Mouse (Mus musculus) induced T-regulatory cell, adult 2 months (primary cell): ENCODE results near the gene Spg11.
"Not testable (repeated sequence)": the region's sequence is repeated elsewhere in the genome, so short reads cannot be mapped to it uniquely, and the experiment has no call there.

ENCODE experiments used
- DNase-seq: peaks from one replicate; pipeline ENCODE4 v3.0.0-alpha.2; 2012; ENCODE audit warnings: low read depth

The Spg11 gene

GRCm38 (mm10) chr2:122065200-122065969 lies 52.8 kb downstream of the Spg11 start:
- no peak for DNase-seq

- DNase-seq: no peak
Observed at GRCm38 (mm10) chr2:122059365-122060115, 58.6 kb downstream of the Spg11 start.

GRCm38 (mm10) chr2:122043926-122044325 lies 74.3 kb downstream of the Spg11 start:
- no peak for DNase-seq

- no peak for DNase-seq
Observed at GRCm38 (mm10) chr2:122036064-122036463, 82.1 kb downstream of the Spg11 start.

GRCm38 (mm10) chr2:122031970-122032369 lies 86.2 kb downstream of the Spg11 start:
- DNase-seq: no peak

GRCm38 (mm10) chr2:122028756-122029700 lies 89.2 kb downstream of the Spg11 start:
- peak; percentile 68 for DNase-seq

- peak; percentile 96 for DNase-seq
Observed at GRCm38 (mm10) chr2:122027862-122028755, 90.1 kb downstream of the Spg11 start, which contains the start of gene Eif3j1. Gene Eif3j1, plus strand, starts transcription at chr2:122028546.

GRCm38 (mm10) chr2:122027091-122027490 lies 91.1 kb downstream of the Spg11 start:
- not testable (repeated sequence) for DNase-seq

- DNase-seq: peak; percentile 72
Observed at GRCm38 (mm10) chr2:122022284-122022683, 95.9 kb downstream of the Spg11 start.

- DNase-seq: no peak
Observed at GRCm38 (mm10) chr2:122018705-122019104, 99.5 kb downstream of the Spg11 start.

- no peak for DNase-seq
Observed at GRCm38 (mm10) chr2:122011441-122011840, 106.7 kb downstream of the Spg11 start.

GRCm38 (mm10) chr2:122008832-122009231 lies 109.4 kb downstream of the Spg11 start:
- no peak for DNase-seq
